Comparison of ENCODE assay signal across 10 mouse cellular contexts in the genomic region with DNA sequence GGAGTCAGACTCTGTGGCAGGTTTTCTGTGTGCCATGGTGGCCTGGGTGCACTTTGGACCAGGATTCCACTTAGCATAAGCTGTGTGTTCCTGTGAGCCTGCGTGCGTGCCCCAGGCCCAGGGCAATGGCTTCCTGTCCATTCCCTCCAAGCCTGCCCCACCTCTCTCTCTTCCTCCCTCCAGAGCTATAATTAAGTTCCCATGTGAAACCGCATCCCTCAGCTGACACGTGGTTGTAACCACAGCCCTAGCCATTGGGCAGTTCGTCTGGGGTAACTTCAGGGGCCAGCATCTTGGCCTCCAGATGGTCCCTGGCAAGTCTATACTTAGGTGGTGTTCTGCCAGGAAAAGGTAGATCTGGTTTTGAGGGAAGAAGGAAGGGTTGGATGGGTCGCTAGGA. TPM values are rescaled to one million over a fixed set of nuclear protein-coding genes. Genes with fewer than 3 reads are reported as not detected.
DNase-seq lines count a peak whose midpoint lies in the region; ATAC-seq and TF ChIP-seq lines count a peak whose summit lies in the region.
"Had no signal": no experiment of that assay in that cellular context is flagged by ENCODE, and none has a peak within 500 bp of the region (broad histone marks: within the 10 kb centered on the region; RNA-seq: fewer than 3 reads in every experiment).

No protein-coding gene starts in this region.

- peaks cover 45% of the 10 kb centered on the region for H3K4me1 ChIP-seq in heart, embryonic 12.5 days (replicated peaks)
- H3K4me1 ChIP-seq in embryonic facial prominence, embryonic 13.5 days, result peaks cover 61% of the 10 kb centered on the region
- 0 out of 2 replicates have a peak, but pooled peaks cover 4% of the 10 kb centered on the region for H3K4me1 ChIP-seq in intestine, postnatal 0 days (replicated peaks; ENCODE audit: control insufficient read depth, insufficient read depth, low read length)
- H3K4me1 ChIP-seq in hindbrain, embryonic 11.5 days (replicated peaks; ENCODE audit: control insufficient read depth, insufficient read depth, low read length), result no peaks in the 10 kb centered on the region

- no peak overlapping the region for H3K9ac ChIP-seq in heart, embryonic 12.5 days
- no peak overlapping the region for H3K9ac ChIP-seq in embryonic facial prominence, embryonic 13.5 days
- no peak overlapping the region for H3K9ac ChIP-seq in intestine, postnatal 0 days (ENCODE audit: low read depth, low read length)
- H3K9ac ChIP-seq in hindbrain, embryonic 11.5 days (ENCODE audit: low read depth, low read length), result no peak overlapping the region
- H3K9ac ChIP-seq: neural tube, embryonic 13.5 days had no signal

- 48% methylated on average over 6 of the region's 6 CpGs for WGBS in heart, embryonic 12.5 days
- WGBS in embryonic facial prominence, embryonic 13.5 days, result 7% methylated on average over 6 of the region's 6 CpGs
- WGBS in intestine, postnatal 0 days, result 64% methylated on average over 6 of the region's 6 CpGs
- 65% methylated on average over 6 of the region's 6 CpGs for WGBS in hindbrain, embryonic 11.5 days

- ATAC-seq in heart, embryonic 12.5 days (ENCODE audit: insufficient number of reproducible peaks, low FRiP score), result no peak
- ATAC-seq in embryonic facial prominence, embryonic 13.5 days (ENCODE audit: insufficient number of reproducible peaks, insufficient read depth, low FRiP score, low TSS enrichment, low read depth), result no peak
- peak; percentile 32 for ATAC-seq in intestine, postnatal 0 days
- ATAC-seq in CD4-positive, CD25-positive, alpha-beta regulatory T cell, adult 4 months, result no peak
- ATAC-seq in hindbrain, embryonic 11.5 days (ENCODE audit: low FRiP score), result no peak

- TF ChIP-seq CTCF in intestine, postnatal 0 days (IDR thresholded peaks at IDR 0.05; ENCODE audit: low read depth), result no peak

- peaks cover 4% of the 10 kb centered on the region for H3K36me3 ChIP-seq in heart, embryonic 12.5 days
- H3K36me3 ChIP-seq in embryonic facial prominence, embryonic 13.5 days, result peaks cover 25% of the 10 kb centered on the region
- peaks cover 19% of the 10 kb centered on the region for H3K36me3 ChIP-seq in intestine, postnatal 0 days (ENCODE audit: control insufficient read depth, insufficient read depth)
- no peaks in the 10 kb centered on the region for H3K36me3 ChIP-seq in hindbrain, embryonic 11.5 days (ENCODE audit: control insufficient read depth, insufficient read depth, low read length)
- H3K36me3 ChIP-seq: neural tube, embryonic 13.5 days had no signal

- no peak overlapping the region for H3K4me2 ChIP-seq in heart, embryonic 12.5 days
- no peak overlapping the region for H3K4me2 ChIP-seq in embryonic facial prominence, embryonic 13.5 days
- no peak overlapping the region for H3K4me2 ChIP-seq in intestine, postnatal 0 days (replicated peaks; ENCODE audit: low read depth)
- no peak overlapping the region for H3K4me2 ChIP-seq in hindbrain, embryonic 11.5 days (replicated peaks; ENCODE audit: low read depth, low read length)
- H3K4me2 ChIP-seq: neural tube, embryonic 13.5 days had no signal

- no peaks in the 10 kb centered on the region for H3K9me3 ChIP-seq in heart, embryonic 12.5 days (replicated peaks)
- no peaks in the 10 kb centered on the region for H3K9me3 ChIP-seq in embryonic facial prominence, embryonic 13.5 days
- H3K9me3 ChIP-seq in intestine, postnatal 0 days (ENCODE audit: control insufficient read depth), result no peaks in the 10 kb centered on the region
- no peaks in the 10 kb centered on the region for H3K9me3 ChIP-seq in hindbrain, embryonic 11.5 days (ENCODE audit: control insufficient read depth, low read length)
- H3K9me3 ChIP-seq: neural tube, embryonic 13.5 days had no signal

- peak; percentile 99 for DNase-seq in heart, adult 11 months
- peak; percentile 58 to 59 for DNase-seq in lung, postnatal 4 days
- no peak for DNase-seq in adrenal gland, adult 8-10 months
- no peak for DNase-seq in hindbrain, embryonic 11.5 days (ENCODE audit: low spot score)

- H3K27ac ChIP-seq in heart, embryonic 12.5 days (ENCODE audit: poor library complexity, severe bottlenecking), result no peak overlapping the region
- H3K27ac ChIP-seq in embryonic facial prominence, embryonic 13.5 days, result peak overlapping the region; percentile 61
- no peak overlapping the region for H3K27ac ChIP-seq in intestine, postnatal 0 days (ENCODE audit: low read depth, low read length)
- no peak overlapping the region for H3K27ac ChIP-seq in hindbrain, embryonic 11.5 days (ENCODE audit: low read depth, low read length)

- H3K27me3 ChIP-seq in heart, embryonic 12.5 days (replicated peaks), result no peaks in the 10 kb centered on the region
- H3K27me3 ChIP-seq in embryonic facial prominence, embryonic 13.5 days, result no peaks in the 10 kb centered on the region
- no peaks in the 10 kb centered on the region for H3K27me3 ChIP-seq in intestine, postnatal 0 days (replicated peaks; ENCODE audit: control insufficient read depth, insufficient read depth, low read length)
- no peaks in the 10 kb centered on the region for H3K27me3 ChIP-seq in hindbrain, embryonic 11.5 days (ENCODE audit: control insufficient read depth, insufficient read depth, low read length)
- H3K27me3 ChIP-seq: neural tube, embryonic 13.5 days had no signal

- H3K4me3 ChIP-seq in heart, embryonic 12.5 days, result no peak overlapping the region
- no peak overlapping the region for H3K4me3 ChIP-seq in embryonic facial prominence, embryonic 13.5 days
- H3K4me3 ChIP-seq in intestine, postnatal 0 days (ENCODE audit: low read depth, low read length), result no peak overlapping the region
- no peak overlapping the region for H3K4me3 ChIP-seq in hindbrain, embryonic 11.5 days (ENCODE audit: low read depth, low read length)
- H3K4me3 ChIP-seq: erythroblast, embryonic 14.5 days; neural tube, embryonic 13.5 days had no signal

RNA-seq across cellular contexts. Expression of gene Ppard, which starts 15.1 kb away (rescaled TPM):
- 1.1 and 1.4 TPM in 2 replicates for polyA plus RNA-seq in heart, embryonic 12.5 days (2016; fragmentation: Nextera tagmentation; extraction: Ambion mirVana)
- polyA plus RNA-seq in embryonic facial prominence, embryonic 13.5 days (2015; fragmentation: Nextera tagmentation; extraction: Ambion mirVana), result 3.2 and 3.3 TPM in 2 replicates
- 1.7 and 2.1 TPM in 2 replicates for polyA plus RNA-seq in intestine, postnatal 0 days (2015; fragmentation: Nextera tagmentation; extraction: Ambion mirVana)
- polyA plus RNA-seq in CD4-positive, CD25-positive, alpha-beta regulatory T cell, adult 4 months (2017; shearing (Covaris generic)), result 1 to 10 TPM; 2.6 to 4.6 TPM
- total RNA-seq in adrenal gland, adult 8-10 months (2022), result 10 to 100 TPM; 38.8 to 50.6 (median 45.4) TPM
- 1.7 and 3.5 TPM in 2 replicates for polyA plus RNA-seq in hindbrain, embryonic 11.5 days (2014; fragmentation: Nextera tagmentation; extraction: Ambion mirVana)

RNA-seq across cellular contexts. Expression of gene Def6, which starts 40.0 kb away (rescaled TPM):
- polyA plus RNA-seq in heart, embryonic 12.5 days (2016; fragmentation: Nextera tagmentation; extraction: Ambion mirVana), result 3.3 and 4.9 TPM in 2 replicates
- polyA plus RNA-seq in embryonic facial prominence, embryonic 13.5 days (2015; fragmentation: Nextera tagmentation; extraction: Ambion mirVana), result 13.0 and 13.1 TPM in 2 replicates
- 1.7 TPM in 2 replicates for polyA plus RNA-seq in intestine, postnatal 0 days (2015; fragmentation: Nextera tagmentation; extraction: Ambion mirVana)
- polyA plus RNA-seq in CD4-positive, CD25-positive, alpha-beta regulatory T cell, adult 4 months (2017; shearing (Covaris generic)), result 10 to 100 TPM; 30.3 to 34.6 TPM
- 1 to 10 TPM; 2.6 to 3.4 (median 3.2) TPM for total RNA-seq in adrenal gland, adult 8-10 months (2022)
- polyA plus RNA-seq in hindbrain, embryonic 11.5 days (2014; fragmentation: Nextera tagmentation; extraction: Ambion mirVana), result 1.8 and 2.9 TPM in 2 replicates

Comparison
In these comparisons a context has a peak if more than half of its experiments do, and no peak if none do; other contexts are left out.
1. DNase-seq: peak in heart, adult 11 months (single experiment) and lung, postnatal 4 days (2 of 2); none in adrenal gland, adult 8-10 months (single experiment) and hindbrain, embryonic 11.5 days (single experiment).